Mouse (Mus musculus): Measurements from ENCODE around the gene Nos3.

Gene Nos3

DNA sequence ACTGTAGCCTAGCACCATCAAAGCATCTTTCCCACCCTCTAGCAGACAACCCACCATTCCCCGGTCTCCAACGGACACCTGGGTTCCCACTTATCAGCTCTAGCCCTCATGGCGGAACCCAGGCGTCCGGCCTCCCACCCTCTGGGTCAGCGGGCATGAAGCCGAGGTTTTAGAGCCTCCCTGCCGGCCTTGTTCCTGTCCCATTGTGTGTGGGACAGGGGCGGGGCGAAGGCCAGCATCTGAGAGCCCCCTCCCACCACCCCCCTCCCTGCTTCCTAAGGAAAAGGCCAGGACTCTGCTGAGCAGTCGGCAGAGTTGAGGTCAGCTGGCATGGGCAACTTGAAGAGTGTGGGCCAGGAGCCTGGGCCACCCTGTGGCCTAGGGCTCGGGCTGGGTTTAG lies at the start of gene Nos3:
Nos3 (plus strand) TSS at position 303 of the 400 bp plus-strand sequence.
- DNase-seq (ENCODE audit: low read depth, low spot score): no peak

GRCm38 (mm10) chr5:24319776-24320466 lies 44.7 kb upstream of the Nos3 start:
- DNase-seq (ENCODE audit: low read depth, low spot score): no peak

- no peak for DNase-seq (ENCODE audit: low read depth, low spot score)
These were observed 44.2 kb upstream of the Nos3 start for GRCm38 (mm10) chr5:24320467-24320813.

- DNase-seq (ENCODE audit: low read depth, low spot score): no peak
These were observed 43.7 kb upstream of the Nos3 start for GRCm38 (mm10) chr5:24320894-24321293.

DNA sequence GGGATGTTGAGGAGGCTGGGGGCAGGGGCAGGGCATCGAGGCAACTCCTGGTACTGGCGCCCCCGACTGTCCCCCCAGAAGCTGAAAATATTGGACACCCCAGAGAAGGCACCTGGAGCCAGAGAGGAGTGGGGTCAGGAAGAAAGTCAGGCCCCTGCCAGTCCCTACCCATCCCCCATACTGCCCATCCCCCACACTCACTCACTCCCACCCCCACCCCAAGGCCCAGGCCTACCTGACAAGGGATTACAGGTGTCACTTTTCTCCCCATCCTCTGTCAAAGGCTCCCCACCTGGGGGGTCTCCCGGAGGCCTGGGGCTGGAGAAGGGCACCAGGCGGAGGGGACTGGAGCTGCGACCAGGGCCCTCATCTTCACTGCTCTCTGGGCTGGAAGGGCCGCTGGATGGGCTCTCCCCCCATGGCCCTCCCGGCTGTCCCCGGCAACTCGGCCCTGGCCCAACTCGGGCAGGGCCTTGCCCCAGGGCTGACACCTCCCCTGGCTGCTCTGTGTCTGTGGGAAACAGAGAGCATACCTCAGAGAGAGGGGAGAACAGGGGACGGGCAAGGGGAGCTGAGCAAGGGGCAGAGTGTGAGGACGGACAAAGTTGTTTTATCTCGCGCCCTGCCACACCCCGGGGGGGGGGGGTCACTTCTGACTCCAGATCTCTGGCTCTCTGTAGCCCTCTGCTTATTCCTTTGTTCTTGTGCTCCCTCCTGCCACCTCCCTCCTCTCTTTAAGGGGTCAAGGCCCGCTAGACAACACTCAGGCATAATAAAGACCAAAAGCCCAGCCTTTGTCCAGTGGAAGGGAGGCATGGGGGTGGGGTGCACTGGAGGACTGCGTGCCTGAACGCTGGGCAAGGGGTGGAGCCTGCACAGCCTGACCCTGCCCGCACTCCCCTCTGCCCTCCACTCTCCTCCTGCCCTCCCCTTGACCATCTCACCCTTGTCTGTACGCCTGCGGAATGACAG lies 42.6 kb upstream of the Nos3 start:
- no peak for DNase-seq (ENCODE audit: low read depth, low spot score)

DNA sequence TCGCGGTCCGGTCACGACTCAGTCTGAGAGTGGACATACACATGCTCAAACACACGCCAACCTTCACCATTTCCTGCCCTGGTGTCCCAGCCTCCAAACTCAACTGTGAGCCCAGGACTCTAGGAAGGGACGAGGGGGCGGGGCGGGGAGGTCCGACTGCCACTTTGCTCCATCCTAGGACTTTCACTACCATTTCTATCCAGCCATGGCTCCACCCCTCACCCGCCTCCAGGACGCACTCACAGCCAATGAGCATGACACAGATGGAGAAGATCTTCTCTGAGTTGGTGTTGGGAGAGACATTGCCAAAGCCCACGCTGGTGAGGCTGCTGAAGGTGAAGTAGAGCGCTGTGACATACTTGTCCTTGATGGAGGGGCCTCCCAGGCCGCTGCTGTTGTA lies 39.4 kb upstream of the Nos3 start:
- peak; percentile 54 for DNase-seq (ENCODE audit: low read depth, low spot score)

DNA sequence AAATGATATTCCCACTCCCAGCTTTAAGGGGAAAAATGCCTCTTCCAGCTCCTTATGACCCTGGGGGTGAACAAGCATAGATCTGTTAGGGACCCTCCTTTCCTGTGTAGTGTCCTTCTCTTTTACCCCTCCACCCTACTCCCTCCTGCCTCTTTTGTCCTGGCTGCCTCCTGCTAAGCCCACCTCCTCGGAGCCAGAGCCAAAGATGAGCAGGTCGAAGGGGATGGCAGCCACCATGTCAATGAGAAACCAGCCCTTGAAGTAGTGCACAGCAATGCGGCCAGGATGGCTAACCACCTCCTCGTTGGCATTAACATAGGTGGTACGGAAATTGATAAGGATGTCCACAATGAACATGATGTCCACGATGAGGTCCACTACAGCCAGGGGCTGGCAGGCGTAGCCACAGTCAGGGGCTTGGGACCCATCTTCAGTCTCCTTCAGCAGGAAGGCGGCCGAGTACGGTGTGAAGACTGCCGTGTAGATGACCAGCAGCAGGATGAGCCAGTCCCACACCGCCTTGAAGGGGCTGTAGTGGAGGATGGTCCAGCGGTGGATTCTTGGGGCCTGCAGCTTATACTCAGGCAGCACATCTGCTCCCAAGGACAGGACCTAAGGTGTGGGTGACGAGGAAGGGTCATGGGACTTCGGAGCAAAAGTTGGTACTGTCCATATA lies 38.3 kb upstream of the Nos3 start:
- no peak for DNase-seq (ENCODE audit: low read depth, low spot score)

- DNase-seq (ENCODE audit: low read depth, low spot score): no peak
These were observed 37.7 kb upstream of the Nos3 start for GRCm38 (mm10) chr5:24326842-24327417.

GRCm38 (mm10) chr5:24328813-24329211 lies 35.8 kb upstream of the Nos3 start:
- DNase-seq (ENCODE audit: low read depth, low spot score): no peak

- DNase-seq (ENCODE audit: low read depth, low spot score): no peak
These were observed 35.2 kb upstream of the Nos3 start for GRCm38 (mm10) chr5:24329212-24329964.

DNA sequence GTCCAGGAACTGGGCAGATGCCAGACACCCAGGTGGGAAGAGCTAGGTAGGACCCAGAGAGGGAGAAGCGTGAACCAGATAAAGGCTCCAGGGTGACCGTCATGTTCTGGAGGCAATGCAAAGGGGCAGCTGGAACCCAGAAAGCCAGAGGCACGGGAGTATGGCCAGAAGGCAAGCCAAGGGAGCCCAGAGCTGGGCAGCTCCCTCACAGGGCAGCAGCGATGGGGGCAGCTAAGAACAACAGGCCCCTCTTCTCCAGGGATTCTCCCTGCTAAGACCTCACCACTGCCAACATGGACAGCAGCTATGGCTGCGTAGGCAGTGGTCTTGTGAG lies 34.7 kb upstream of the Nos3 start:
- DNase-seq (ENCODE audit: low read depth, low spot score): no peak

GRCm38 (mm10) chr5:24332401-24332800 lies 32.2 kb upstream of the Nos3 start:
- no peak for DNase-seq (ENCODE audit: low read depth, low spot score)

GRCm38 (mm10) chr5:24334749-24335148 lies 29.9 kb upstream of the Nos3 start:
- DNase-seq (ENCODE audit: low read depth, low spot score): no peak

GRCm38 (mm10) chr5:24335888-24336511 lies 28.6 kb upstream of the Nos3 start:
- no peak for DNase-seq (ENCODE audit: low read depth, low spot score)

DNA sequence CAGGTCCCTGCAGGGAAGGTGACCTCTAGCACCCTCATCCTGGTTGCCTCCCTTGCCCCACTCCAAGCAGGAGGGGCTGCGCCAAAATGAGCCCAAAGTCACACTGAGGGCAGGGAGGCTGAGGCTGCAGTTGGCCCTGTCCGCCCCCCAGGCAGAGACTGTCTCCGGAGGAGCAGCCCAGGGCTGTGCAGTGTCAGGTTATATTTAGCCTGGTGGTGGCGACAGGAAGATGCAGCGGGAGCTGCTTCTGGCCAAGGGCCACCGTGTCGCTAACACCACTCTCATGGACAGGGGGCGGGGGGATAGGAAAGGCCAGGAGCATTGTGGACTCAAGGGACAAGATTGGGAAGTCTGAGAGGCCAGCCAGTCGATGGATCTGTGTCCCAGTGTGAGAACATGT lies 27.2 kb upstream of the Nos3 start:
- DNase-seq (ENCODE audit: low read depth, low spot score): no peak

GRCm38 (mm10) chr5:24337821-24338220 lies 26.8 kb upstream of the Nos3 start:
- no peak for DNase-seq (ENCODE audit: low read depth, low spot score)

GRCm38 (mm10) chr5:24342205-24342963 lies 22.2 kb upstream of the Nos3 start:
- no peak for DNase-seq (ENCODE audit: low read depth, low spot score)

DNA sequence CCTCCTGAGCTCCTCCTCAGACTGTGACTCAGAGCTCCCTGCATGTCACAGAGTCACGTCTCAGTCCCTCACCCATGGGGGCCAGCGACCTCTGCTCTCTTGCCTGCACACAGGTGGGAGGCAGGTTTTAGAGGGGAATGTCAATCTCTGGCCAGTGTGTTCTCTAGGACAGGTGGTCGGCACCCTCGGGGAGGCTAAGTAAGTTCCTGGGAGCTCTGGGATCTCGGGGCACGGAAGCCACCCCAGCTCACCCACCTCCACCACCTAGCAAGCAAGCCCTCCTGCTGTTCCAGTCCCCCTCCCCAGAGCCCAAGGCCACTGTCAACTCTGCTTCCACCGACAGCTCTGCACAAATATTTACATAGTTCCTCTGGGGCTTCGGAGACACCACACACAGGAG lies 21.6 kb upstream of the Nos3 start:
- DNase-seq (ENCODE audit: low read depth, low spot score): no peak

DNA sequence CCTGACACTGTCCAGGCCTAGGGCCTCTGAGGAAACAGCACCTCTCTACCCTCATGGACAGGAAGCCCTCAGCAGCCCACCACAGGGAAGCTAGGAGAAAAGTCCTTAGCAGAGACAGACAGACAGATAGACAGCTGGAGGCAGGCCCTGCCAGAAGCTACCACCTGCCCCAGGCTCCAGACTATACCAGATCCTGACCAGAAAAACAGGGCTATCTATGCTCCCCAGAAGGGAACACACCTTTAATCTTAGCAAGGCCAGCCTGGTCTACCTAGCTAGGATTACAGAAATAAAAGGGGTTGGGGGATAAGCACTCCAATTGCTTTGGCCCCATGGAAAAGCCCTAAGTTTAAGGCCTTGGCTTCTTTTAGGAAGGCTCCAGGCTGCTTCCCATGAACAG lies 21.2 kb upstream of the Nos3 start:
- DNase-seq (ENCODE audit: low read depth, low spot score): no peak

- no peak for DNase-seq (ENCODE audit: low read depth, low spot score)
These were observed 20.6 kb upstream of the Nos3 start for GRCm38 (mm10) chr5:24343977-24344436.
